Mouse (Mus musculus) thymus, adult 2 months (tissue): Measurements from ENCODE around the gene Gm10309.

Source experiments
- CTCF ChIP-seq: fragments of 200-500 bp; IDR thresholded peaks from 2 replicates; pipeline ENCODE4 v1.5.1; 2012; ENCODE audit warnings: mild to moderate bottlenecking, control low read depth, low read length, moderate library complexity, borderline replicate concordance; ENCODE audit not compliant: control insufficient read depth, poor library complexity, insufficient read depth; ENCODE audit errors: extremely low read depth
- POLR2A ChIP-seq: fragments of 200-500 bp; IDR thresholded peaks from 2 replicates; pipeline ENCODE4 v1.6.1; 2012; ENCODE audit warnings: mild to moderate bottlenecking, low read length, control low read depth, moderate library complexity; ENCODE audit not compliant: control insufficient read depth, poor library complexity, insufficient read depth; ENCODE audit errors: extremely low read depth

DNA sequence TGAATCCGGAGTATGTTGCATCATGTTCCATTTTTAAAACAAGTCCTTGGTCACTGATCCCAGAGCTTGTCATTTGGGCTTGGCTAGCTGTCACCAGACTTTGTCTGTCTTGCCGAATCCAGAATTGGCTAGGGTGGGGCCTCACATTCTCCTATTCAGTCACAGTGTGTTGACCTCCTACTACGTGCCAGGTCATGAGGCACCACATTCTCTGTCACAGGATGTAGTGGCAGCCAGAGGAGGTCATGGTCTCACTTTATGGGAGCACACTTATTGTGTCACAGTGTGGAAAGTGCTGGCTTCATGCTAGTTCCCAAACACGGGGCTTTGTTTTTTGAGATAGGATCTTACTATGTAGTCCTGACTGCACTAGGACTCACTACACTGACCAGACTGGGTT, 3.6 kb downstream of the Gm10309 start:
- TF ChIP-seq POLR2A (no peak), CTCF (no peak)
